In the genomic region with DNA sequence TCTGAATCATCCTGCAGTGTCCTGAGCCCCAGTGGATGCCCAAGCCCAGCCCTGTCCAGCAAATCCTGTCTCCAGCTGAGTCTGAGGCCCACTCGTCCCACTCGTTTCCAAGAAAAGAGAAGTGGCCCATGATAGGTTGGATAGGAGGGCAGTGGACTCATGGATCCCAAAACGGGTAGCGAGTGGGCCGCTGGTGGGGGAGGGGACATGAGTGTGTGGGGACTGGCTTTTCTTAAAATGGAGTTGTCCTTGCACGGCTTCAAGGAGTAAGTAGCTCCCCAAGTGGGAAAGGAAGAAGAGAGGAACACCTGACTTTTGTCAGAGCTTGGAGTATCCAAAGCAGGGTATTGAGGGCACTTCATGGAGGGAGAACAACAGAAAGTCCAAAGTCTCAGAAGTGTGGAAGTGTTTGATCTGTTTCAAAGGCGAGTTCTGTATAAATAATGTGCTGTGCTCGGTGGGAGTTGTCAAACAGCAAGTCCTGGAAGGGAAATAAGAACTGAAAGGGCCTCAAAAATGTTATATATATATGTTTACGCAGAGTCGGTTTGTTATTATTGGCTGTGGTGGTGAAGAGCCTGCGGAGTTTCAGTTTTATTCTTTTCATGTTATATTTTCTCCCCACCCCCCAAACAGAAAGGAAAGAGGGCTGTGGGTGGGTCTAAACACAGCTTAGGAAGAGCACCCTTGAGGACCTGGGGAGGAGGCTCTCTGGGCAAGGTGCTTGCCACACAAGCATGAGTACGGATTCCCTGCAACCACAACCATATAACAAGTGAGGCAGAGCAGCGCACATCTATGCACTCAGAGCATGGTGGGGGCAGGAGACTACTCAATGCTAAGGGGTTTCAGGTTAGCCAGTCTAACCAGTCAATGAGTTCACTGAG, we compare ENCODE assay signal across 10 mouse cellular contexts.
DNase-seq lines count a peak whose midpoint lies in the region; ATAC-seq and TF ChIP-seq lines count a peak whose summit lies in the region.
"Had no signal": no experiment of that assay in that cellular context is flagged by ENCODE, and none has a peak within 500 bp of the region (broad histone marks: within the 10 kb centered on the region; RNA-seq: fewer than 3 reads in every experiment).

No protein-coding gene starts in this region.

- no peaks in the 10 kb centered on the region for H3K36me3 ChIP-seq in heart, adult 2 months (ENCODE audit: control insufficient read depth, insufficient read depth, low read length)
- no peaks in the 10 kb centered on the region for H3K36me3 ChIP-seq in lung, embryonic 14.5 days (ENCODE audit: insufficient read depth)
- no peaks in the 10 kb centered on the region for H3K36me3 ChIP-seq in forebrain, postnatal 0 days (ENCODE audit: insufficient read depth)
- no peaks in the 10 kb centered on the region for H3K36me3 ChIP-seq in midbrain, postnatal 0 days (ENCODE audit: insufficient read depth, low read length)

- peak overlapping the region; percentile 55; the same call in 1 of the 2 replicates for H3K27ac ChIP-seq in heart, adult 2 months
- H3K27ac ChIP-seq in lung, embryonic 14.5 days (ENCODE audit: low read depth), result peak overlapping the region; percentile 87
- peak overlapping the region; percentile 46; the same call in 1 of the 2 replicates for H3K27ac ChIP-seq in forebrain, postnatal 0 days (ENCODE audit: low read depth, low read length)
- H3K27ac ChIP-seq in midbrain, postnatal 0 days (ENCODE audit: low read depth, low read length), result peak overlapping the region; percentile 48; the same call in 1 of the 2 replicates
- no peak overlapping the region for H3K27ac ChIP-seq in cerebellum, adult 2 months (ENCODE audit: insufficient read depth, low read length)

- TF ChIP-seq CTCF in heart, adult 2 months (IDR thresholded peaks at IDR 0.05), result no peak
- no peak for TF ChIP-seq CTCF in lung, embryonic 14.5 days (IDR thresholded peaks at IDR 0.05; ENCODE audit: low read depth)
- no peak for TF ChIP-seq CTCF in forebrain, postnatal 0 days (IDR thresholded peaks at IDR 0.05; ENCODE audit: low read depth)
- TF ChIP-seq CTCF in midbrain, postnatal 0 days (IDR thresholded peaks at IDR 0.05), result no peak
- TF ChIP-seq CTCF in cerebellum, adult 2 months (IDR thresholded peaks at IDR 0.05; ENCODE audit: borderline replicate concordance, insufficient read depth, low read depth, low read length), result no peak

- TF ChIP-seq EP300 in heart, adult 2 months (IDR thresholded peaks at IDR 0.05; ENCODE audit: insufficient read depth, low read depth, low read length), result no peak

- no peak for DNase-seq in heart, adult 2 months
- DNase-seq in heart, postnatal 4 days, result no peak
- DNase-seq in lung, embryonic 14.5 days, result peak; percentile 72
- DNase-seq in lung, postnatal 4 days, result no peak
- no peak for DNase-seq in forebrain, postnatal 0 days
- no peak for DNase-seq in midbrain, postnatal 0 days (ENCODE audit: low spot score)
- no peak for DNase-seq in cerebellum, adult 2 months
- DNase-seq in layer of hippocampus, adult 8-10 months (ENCODE audit: low spot score in 2 of 2), result no peak
- DNase-seq: gastrocnemius, postnatal 36 days had no signal

- ATAC-seq in lung, embryonic 14.5 days (ENCODE audit: insufficient read depth), result peak; percentile 64
- no peak for ATAC-seq in forebrain, postnatal 0 days
- no peak; the same call in 1 of the 2 replicates for ATAC-seq in midbrain, postnatal 0 days (ENCODE audit: low FRiP score)

- no peaks in the 10 kb centered on the region for H3K9me3 ChIP-seq in lung, embryonic 14.5 days (ENCODE audit: low read depth, low read length)
- H3K9me3 ChIP-seq in forebrain, postnatal 0 days (ENCODE audit: low read length), result no peaks in the 10 kb centered on the region
- H3K9me3 ChIP-seq in midbrain, postnatal 0 days (ENCODE audit: low read length), result no peaks in the 10 kb centered on the region

- no peaks in the 10 kb centered on the region for H3K27me3 ChIP-seq in heart, adult 2 months (ENCODE audit: control insufficient read depth, insufficient read depth, low read length)
- no peaks in the 10 kb centered on the region for H3K27me3 ChIP-seq in lung, embryonic 14.5 days (ENCODE audit: insufficient read depth, low read length)
- H3K27me3 ChIP-seq in forebrain, postnatal 0 days (ENCODE audit: insufficient read depth, low read length), result no peaks in the 10 kb centered on the region
- H3K27me3 ChIP-seq in midbrain, postnatal 0 days (ENCODE audit: insufficient read depth, low read length), result no peaks in the 10 kb centered on the region
- H3K27me3 ChIP-seq in cerebellum, adult 2 months (ENCODE audit: control insufficient read depth, insufficient read depth, low read length), result no peaks in the 10 kb centered on the region
- H3K27me3 ChIP-seq: CH12.LX had no signal

- peak overlapping the region; percentile 38 for H3K4me2 ChIP-seq in lung, embryonic 14.5 days
- no peak overlapping the region for H3K4me2 ChIP-seq in forebrain, postnatal 0 days (ENCODE audit: low read depth)
- no peak overlapping the region for H3K4me2 ChIP-seq in midbrain, postnatal 0 days (ENCODE audit: low read depth, low read length, poor library complexity, severe bottlenecking)

- WGBS in heart, adult 2 months, result 69% methylated on average over 13 of the region's 13 CpGs
- 26% methylated on average over 13 of the region's 13 CpGs for WGBS in lung, embryonic 14.5 days
- WGBS in forebrain, postnatal 0 days, result 61% methylated on average over 13 of the region's 13 CpGs
- WGBS in midbrain, postnatal 0 days, result 64% methylated on average over 13 of the region's 13 CpGs
- 57% methylated on average over 13 of the region's 13 CpGs for WGBS in cerebellum, adult 2 months

- H3K4me3 ChIP-seq in heart, adult 2 months, result no peak overlapping the region
- no peak overlapping the region for H3K4me3 ChIP-seq in lung, embryonic 14.5 days (ENCODE audit: low read depth, low read length)
- no peak overlapping the region for H3K4me3 ChIP-seq in forebrain, postnatal 0 days (ENCODE audit: low read depth, low read length)
- H3K4me3 ChIP-seq in midbrain, postnatal 0 days (ENCODE audit: low read depth, low read length), result no peak overlapping the region
- no peak overlapping the region for H3K4me3 ChIP-seq in cerebellum, adult 2 months (replicated peaks; ENCODE audit: insufficient read depth, low read depth, low read length)

- peaks cover 8% of the 10 kb centered on the region for H3K4me1 ChIP-seq in heart, adult 2 months (ENCODE audit: control insufficient read depth, insufficient read depth, low read length)
- H3K4me1 ChIP-seq in lung, embryonic 14.5 days (ENCODE audit: insufficient read depth), result peaks cover 44% of the 10 kb centered on the region
- H3K4me1 ChIP-seq in forebrain, postnatal 0 days (ENCODE audit: insufficient read depth), result no peaks in the 10 kb centered on the region; the same call in 1 of the 2 replicates
- H3K4me1 ChIP-seq in midbrain, postnatal 0 days (ENCODE audit: insufficient read depth, low read length), result peaks cover 7% of the 10 kb centered on the region
- H3K4me1 ChIP-seq in cerebellum, adult 2 months (ENCODE audit: control insufficient read depth, insufficient read depth, low read length), result peaks cover 11% of the 10 kb centered on the region

- H3K9ac ChIP-seq in heart, adult 2 months (ENCODE audit: low read depth, low read length), result no peak overlapping the region
- H3K9ac ChIP-seq in lung, embryonic 14.5 days, result no peak overlapping the region
- no peak overlapping the region for H3K9ac ChIP-seq in forebrain, postnatal 0 days
- no peak overlapping the region for H3K9ac ChIP-seq in midbrain, postnatal 0 days (replicated peaks; ENCODE audit: low read length, poor library complexity, severe bottlenecking)

- no peak for TF ChIP-seq POLR2A in heart, adult 2 months (IDR thresholded peaks at IDR 0.05; ENCODE audit: insufficient read depth, low read depth, low read length)
- no peak for TF ChIP-seq POLR2A in cerebellum, adult 2 months (IDR thresholded peaks at IDR 0.05; ENCODE audit: borderline replicate concordance, insufficient read depth, low read length)

- intact Hi-C loops in heart, adult 2 months (cut with DNase I), result no loop called here

- no peaks in the 10 kb centered on the region for H3K79me2 ChIP-seq in heart, adult 2 months (replicated peaks; ENCODE audit: control insufficient read depth, insufficient read depth, low read length)
